In the genomic region with DNA sequence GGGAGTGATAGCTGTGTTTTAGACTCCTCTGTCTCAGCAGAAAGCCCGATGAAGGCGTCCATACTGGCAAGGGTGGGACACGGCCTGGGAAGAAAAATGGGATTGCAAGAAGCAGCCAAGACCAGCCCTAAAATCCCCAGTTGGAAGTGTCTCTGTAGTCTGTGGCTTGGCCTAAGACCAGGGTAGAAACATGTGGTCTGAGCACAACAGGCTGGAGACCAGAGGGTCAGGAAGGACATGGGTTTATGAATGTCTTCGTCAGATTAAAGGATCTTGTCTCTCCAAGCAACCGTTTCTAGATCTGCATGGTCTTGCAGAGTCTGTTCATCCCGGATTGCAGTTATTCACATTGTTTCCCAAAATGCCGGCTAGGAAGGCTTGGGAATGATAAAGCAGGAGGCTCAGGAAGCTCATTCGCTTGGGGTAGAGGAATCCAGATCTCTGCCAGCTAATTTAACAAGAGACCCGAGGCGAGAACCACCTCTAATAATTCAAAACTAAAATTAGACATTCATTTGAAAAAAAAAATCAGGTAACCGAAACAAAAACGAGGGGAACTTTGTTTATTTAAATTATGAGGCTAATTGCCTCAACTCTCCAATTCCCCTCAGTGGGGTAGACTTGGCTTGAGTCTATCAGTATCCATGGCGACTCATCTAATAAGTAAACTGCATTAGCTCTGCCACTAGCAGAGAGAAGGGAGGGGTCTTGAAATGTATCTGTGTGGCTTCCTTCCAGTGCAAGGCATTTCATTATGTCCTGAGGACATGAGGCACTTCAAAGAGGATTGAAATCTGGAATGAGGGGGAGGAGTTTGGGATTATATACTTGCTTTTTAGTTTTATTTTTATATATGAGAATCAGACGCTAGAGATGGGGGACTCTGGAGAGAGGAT, we compare ENCODE assay signal across 11 mouse cellular contexts. TPM values are rescaled to one million over a fixed set of nuclear protein-coding genes. Genes with fewer than 3 reads are reported as not detected.
DNase-seq lines count a peak whose midpoint lies in the region; ATAC-seq and TF ChIP-seq lines count a peak whose summit lies in the region.
"Had no signal": no experiment of that assay in that cellular context is flagged by ENCODE, and none has a peak within 500 bp of the region (broad histone marks: within the 10 kb centered on the region; RNA-seq: fewer than 3 reads in every experiment).

No protein-coding gene starts in this region.

- intact Hi-C loops in heart, postnatal 10 days (cut with DNase I) = loop anchor here (5.0 kb wide), 1 partner anchor 72 kb away; no protein-coding TSS in a partner anchor

- H3K27ac ChIP-seq in limb, embryonic 14.5 days (replicated peaks; ENCODE audit: low read depth, low read length) = no peak overlapping the region
- H3K27ac ChIP-seq in limb, embryonic 10.5 days = no peak overlapping the region
- no peak overlapping the region for H3K27ac ChIP-seq in embryonic facial prominence, embryonic 11.5 days (replicated peaks; ENCODE audit: low read depth, low read length)
- H3K27ac ChIP-seq in midbrain, embryonic 14.5 days (replicated peaks; ENCODE audit: low read depth, low read length) = no peak overlapping the region
- no peak overlapping the region for H3K27ac ChIP-seq in liver, embryonic 12.5 days

- H3K9ac ChIP-seq in limb, embryonic 14.5 days (ENCODE audit: low read depth, low read length, severe bottlenecking) = no peak overlapping the region
- no peak overlapping the region for H3K9ac ChIP-seq in embryonic facial prominence, embryonic 11.5 days (replicated peaks; ENCODE audit: low read length)
- H3K9ac ChIP-seq in midbrain, embryonic 14.5 days (replicated peaks; ENCODE audit: low read length) = no peak overlapping the region
- H3K9ac ChIP-seq in liver, embryonic 12.5 days = no peak overlapping the region

- no peak overlapping the region for H3K4me3 ChIP-seq in limb, embryonic 14.5 days (replicated peaks; ENCODE audit: low read length)
- no peak overlapping the region for H3K4me3 ChIP-seq in limb, embryonic 10.5 days
- H3K4me3 ChIP-seq in embryonic facial prominence, embryonic 11.5 days (ENCODE audit: low read depth, low read length) = no peak overlapping the region
- no peak overlapping the region for H3K4me3 ChIP-seq in midbrain, embryonic 14.5 days (replicated peaks; ENCODE audit: low read depth, low read length)
- no peak overlapping the region for H3K4me3 ChIP-seq in liver, embryonic 12.5 days
- H3K4me3 ChIP-seq: megakaryocyte, embryonic 14.5 days had no signal

- no peaks in the 10 kb centered on the region for H3K27me3 ChIP-seq in limb, embryonic 14.5 days (ENCODE audit: control insufficient read depth, insufficient read depth, low read length)
- no peaks in the 10 kb centered on the region for H3K27me3 ChIP-seq in limb, embryonic 10.5 days (ENCODE audit: low read depth, poor library complexity, severe bottlenecking)
- no peaks in the 10 kb centered on the region for H3K27me3 ChIP-seq in embryonic facial prominence, embryonic 11.5 days (ENCODE audit: control insufficient read depth, insufficient read depth, low read length)
- H3K27me3 ChIP-seq in midbrain, embryonic 14.5 days (ENCODE audit: control insufficient read depth, insufficient read depth, low read length) = no peaks in the 10 kb centered on the region
- no peaks in the 10 kb centered on the region for H3K27me3 ChIP-seq in liver, embryonic 12.5 days (replicated peaks)
- H3K27me3 ChIP-seq: megakaryocyte, embryonic 14.5 days had no signal

- DNase-seq in limb, embryonic 14.5 days (ENCODE audit: low spot score) = peak; percentile 54
- no peak for DNase-seq in limb, embryonic 10.5 days (ENCODE audit: low spot score)
- peak; percentile 45 for DNase-seq in embryonic facial prominence, embryonic 11.5 days (ENCODE audit: low spot score)
- DNase-seq in heart, postnatal 10 days = peak; percentile 17 to 18
- DNase-seq in midbrain, embryonic 14.5 days = peak; percentile 68
- DNase-seq: cerebellum, adult 11-12 months; thymus, postnatal 36 days had no signal

- peaks cover 26% of the 10 kb centered on the region for H3K4me1 ChIP-seq in limb, embryonic 14.5 days (ENCODE audit: control insufficient read depth, insufficient read depth, low read length)
- H3K4me1 ChIP-seq in limb, embryonic 10.5 days = peaks cover 14% of the 10 kb centered on the region
- no peaks in the 10 kb centered on the region for H3K4me1 ChIP-seq in embryonic facial prominence, embryonic 11.5 days (ENCODE audit: control insufficient read depth, insufficient read depth, low read length)
- peaks cover 6% of the 10 kb centered on the region for H3K4me1 ChIP-seq in midbrain, embryonic 14.5 days (ENCODE audit: control insufficient read depth, insufficient read depth, low read length)
- H3K4me1 ChIP-seq in liver, embryonic 12.5 days = no peaks in the 10 kb centered on the region

- no peak for TF ChIP-seq POLR2A in limb, embryonic 14.5 days (IDR thresholded peaks at IDR 0.05; ENCODE audit: borderline replicate concordance, extremely low read depth, insufficient read depth, insufficient read length)

- WGBS in limb, embryonic 14.5 days = 45% methylated on average over 14 of the region's 14 CpGs
- WGBS in limb, embryonic 10.5 days = 79% methylated on average over 14 of the region's 14 CpGs
- WGBS in embryonic facial prominence, embryonic 11.5 days = 66% methylated on average over 14 of the region's 14 CpGs
- 54% methylated on average over 14 of the region's 14 CpGs for WGBS in midbrain, embryonic 14.5 days
- 53% methylated on average over 14 of the region's 14 CpGs for WGBS in liver, embryonic 12.5 days (ENCODE audit: insufficient replicate concordance)

- no peaks in the 10 kb centered on the region for H3K36me3 ChIP-seq in limb, embryonic 14.5 days (ENCODE audit: control insufficient read depth, insufficient read depth, low read length)
- H3K36me3 ChIP-seq in limb, embryonic 10.5 days = no peaks in the 10 kb centered on the region
- H3K36me3 ChIP-seq in embryonic facial prominence, embryonic 11.5 days (replicated peaks; ENCODE audit: control insufficient read depth, insufficient read depth, low read depth, low read length) = no peaks in the 10 kb centered on the region
- no peaks in the 10 kb centered on the region for H3K36me3 ChIP-seq in midbrain, embryonic 14.5 days (ENCODE audit: control insufficient read depth, insufficient read depth, low read length)
- no peaks in the 10 kb centered on the region for H3K36me3 ChIP-seq in liver, embryonic 12.5 days

- no peak overlapping the region for H3K4me2 ChIP-seq in limb, embryonic 14.5 days (replicated peaks; ENCODE audit: low read depth, low read length, severe bottlenecking)
- no peak overlapping the region for H3K4me2 ChIP-seq in embryonic facial prominence, embryonic 11.5 days (ENCODE audit: low read depth, low read length)
- H3K4me2 ChIP-seq in midbrain, embryonic 14.5 days (ENCODE audit: low read length) = no peak overlapping the region
- no peak overlapping the region for H3K4me2 ChIP-seq in liver, embryonic 12.5 days

- no peak for ATAC-seq in limb, embryonic 14.5 days (ENCODE audit: low FRiP score, low read depth)
- peak; percentile 69; the same call in 1 of the 2 replicates for ATAC-seq in embryonic facial prominence, embryonic 11.5 days (replicated peaks; ENCODE audit: insufficient number of reproducible peaks, low FRiP score, low TSS enrichment, low read depth)
- peak; percentile 64; the same call in 1 of the 2 replicates for ATAC-seq in midbrain, embryonic 14.5 days (ENCODE audit: low FRiP score, low TSS enrichment)
- ATAC-seq in megakaryocyte progenitor cell, adult 5-6 weeks (replicated peaks; ENCODE audit: poor library complexity) = no peak
- no peak for ATAC-seq in inflammation-experienced regulatory T-cells, adult 6 months
- no peak for ATAC-seq in liver, embryonic 12.5 days

- no peaks in the 10 kb centered on the region for H3K9me3 ChIP-seq in limb, embryonic 14.5 days (ENCODE audit: control insufficient read depth, low read length)
- H3K9me3 ChIP-seq in limb, embryonic 10.5 days (replicated peaks) = no peaks in the 10 kb centered on the region
- H3K9me3 ChIP-seq in embryonic facial prominence, embryonic 11.5 days (replicated peaks; ENCODE audit: control insufficient read depth, low read length) = no peaks in the 10 kb centered on the region
- H3K9me3 ChIP-seq in midbrain, embryonic 14.5 days (ENCODE audit: control insufficient read depth, low read length) = no peaks in the 10 kb centered on the region
- H3K9me3 ChIP-seq in liver, embryonic 12.5 days (replicated peaks) = no peaks in the 10 kb centered on the region
- H3K9me3 ChIP-seq: megakaryocyte, embryonic 14.5 days had no signal

RNA-seq across cellular contexts. Expression of gene Ccdc93, which starts 31.6 kb away (rescaled TPM):
- polyA plus RNA-seq in limb, embryonic 14.5 days (2012; rRNA removed) = 16.7 and 16.8 TPM in 2 replicates
- 12.0 and 13.4 TPM in 2 replicates for polyA plus RNA-seq in limb, embryonic 14.5 days (2014; fragmentation: Nextera tagmentation; extraction: Ambion mirVana)
- polyA plus RNA-seq in limb, embryonic 10.5 days (2016; fragmentation: Nextera tagmentation; extraction: Ambion mirVana) = 11.4 and 12.1 TPM in 2 replicates
- polyA plus RNA-seq in embryonic facial prominence, embryonic 11.5 days (2014; fragmentation: Nextera tagmentation; extraction: Ambion mirVana) = 8.9 and 10.5 TPM in 2 replicates
- 10 to 100 TPM; 16.0 to 16.2 TPM for total RNA-seq in heart, postnatal 10 days (2021)
- 10.6 and 11.5 TPM in 2 replicates for polyA plus RNA-seq in midbrain, embryonic 14.5 days (2014; fragmentation: Nextera tagmentation; extraction: Ambion mirVana)
- total RNA-seq in megakaryocyte progenitor cell, adult 5-6 weeks (2015) = 13.3 and 17.0 TPM in 2 replicates
- 26.3 and 31.4 TPM in 2 replicates for total RNA-seq in megakaryocyte progenitor cell, adult 5-6 weeks (2017)
- polyA plus RNA-seq in inflammation-experienced regulatory T-cells, adult 6 months (2017; shearing (Covaris generic)) = 10 to 100 TPM; 16.2 to 18.5 (median 16.3) TPM
- polyA plus RNA-seq in liver, embryonic 12.5 days (2016; fragmentation: Nextera tagmentation; extraction: Ambion mirVana) = 5.7 and 6.1 TPM in 2 replicates

Comparison
In these comparisons a context has a peak if more than half of its experiments do, and no peak if none do; other contexts are left out.
1. ATAC-seq: peak in embryonic facial prominence, embryonic 11.5 days (single experiment) and midbrain, embryonic 14.5 days (single experiment); none in limb, embryonic 14.5 days (single experiment), megakaryocyte progenitor cell, adult 5-6 weeks (single experiment), inflammation-experienced regulatory T-cells, adult 6 months (single experiment) and liver, embryonic 12.5 days (single experiment).